Mouse (Mus musculus): Measurements from ENCODE around the gene Ears2. TPM values are rescaled to one million over a fixed set of nuclear protein-coding genes. Genes with fewer than 3 reads are reported as not detected.

Ears2 gene
- polyA plus RNA-seq (2017; shearing (Covaris generic)) = 18.6 TPM

GRCm38 (mm10) chr7:122066945-122067516, at the start of gene Ears2, which contains the start of gene Ubfd1:
Ears2 (minus strand) TSS chr7:122067263.
Ubfd1 (plus strand) TSS chr7:122067175.

GRCm38 (mm10) chr7:122101747-122102244, 34.7 kb upstream of the Ears2 start, which contains the start of gene Ndufab1:
Ndufab1 (minus strand) TSS chr7:122101886.

GRCm38 (mm10) chr7:122020667-122021354, 46.3 kb downstream of the Ears2 start, which contains the start of gene Gga2:
Gga2 (minus strand) TSS chr7:122021222.

Other genes starting within 250 kb of the Ears2 start
- 0.54 TPM for gene Scnn1b, start 202.2 kb downstream of the Ears2 start, polyA plus RNA-seq (2017; shearing (Covaris generic))
- gene Cog7, start 85.6 kb downstream of the Ears2 start, polyA plus RNA-seq (2017; shearing (Covaris generic)) = 15.8 TPM
- gene Gga2, start 46.0 kb downstream of the Ears2 start, polyA plus RNA-seq (2017; shearing (Covaris generic)) = 6.4 TPM
- gene Ubfd1, start 88 bp downstream of the Ears2 start, polyA plus RNA-seq (2017; shearing (Covaris generic)) = 14.5 TPM
- gene Ndufab1, start 34.6 kb upstream of the Ears2 start, polyA plus RNA-seq (2017; shearing (Covaris generic)) = 183 TPM
- 9.2 TPM for gene Palb2, start 65.7 kb upstream of the Ears2 start, polyA plus RNA-seq (2017; shearing (Covaris generic))
- gene Dctn5, start 65.8 kb upstream of the Ears2 start, polyA plus RNA-seq (2017; shearing (Covaris generic)) = 141 TPM
- gene Plk1, start 92.2 kb upstream of the Ears2 start, polyA plus RNA-seq (2017; shearing (Covaris generic)) = 8.2 TPM
- gene Ern2, start 118.9 kb upstream of the Ears2 start, polyA plus RNA-seq (2017; shearing (Covaris generic)) = not detected
- gene Chp2, start 152.2 kb upstream of the Ears2 start, polyA plus RNA-seq (2017; shearing (Covaris generic)) = not detected
- gene Prkcb, start 221.5 kb upstream of the Ears2 start, polyA plus RNA-seq (2017; shearing (Covaris generic)) = 28.4 TPM

Measured in inflammation-experienced regulatory T-cells, adult 16 weeks (primary cell).